Mouse (Mus musculus) MEL (cell line): ENCODE measurements around the gene Plekhg1. TPM values are rescaled to one million over a fixed set of nuclear protein-coding genes. Genes with fewer than 3 reads are reported as not detected.

Experiments
- DNase-seq: peaks from one replicate; pipeline ENCODE4 v3.0.0; 2011; ENCODE audit warnings: low read depth, low spot score
- H3K27ac ChIP-seq: 2 replicates; pipeline ENCODE4 v1.5.1; 2012; ENCODE audit warnings: low read depth, mild to moderate bottlenecking, control low read depth, low read length, moderate library complexity; ENCODE audit not compliant: control insufficient read depth
- H3K27me3 ChIP-seq, 2 experiments: fragments of 150-350 bp in 1 of 2; sonication (generic) in 1 of 2; 2 replicates each; pipeline ENCODE4 v1.6.1; 2012; ENCODE audit warnings: low read length in 2 of 2, mild to moderate bottlenecking in 2 of 2, improper control_type of control experiment in 1 of 2, moderate library complexity in 1 of 2; ENCODE audit not compliant: insufficient read depth in 2 of 2, control insufficient read depth in 1 of 2
- H3K36me3 ChIP-seq, 2 experiments: 2 replicates each; pipeline ENCODE4 v1.6.1; 2012 to 2014; ENCODE audit warnings: low read length in 2 of 2, improper control_type of control experiment in 1 of 2, inconsistent platforms in 1 of 2, mild to moderate bottlenecking in 1 of 2; ENCODE audit not compliant: insufficient read depth in 2 of 2, control insufficient read depth in 1 of 2
- H3K4me1 ChIP-seq, 2 experiments: fragments of 150-350 bp in 1 of 2; sonication (generic) in 1 of 2; 2 replicates each; pipeline ENCODE4 v1.6.1; 2012; ENCODE audit warnings: low read length in 2 of 2, improper control_type of control experiment in 1 of 2, mild to moderate bottlenecking in 1 of 2; ENCODE audit not compliant: insufficient read depth in 2 of 2, control insufficient read depth in 1 of 2
- H3K4me3 ChIP-seq, 2 experiments: fragments of 150-350 bp in 1 of 2; sonication (generic) in 1 of 2; 2 replicates each; pipeline ENCODE4 v1.5.1; 2012; ENCODE audit warnings: low read depth in 2 of 2, low read length in 2 of 2, mild to moderate bottlenecking in 2 of 2, moderate library complexity in 2 of 2, control low read depth in 1 of 2, improper control_type of control experiment in 1 of 2; ENCODE audit not compliant: control insufficient read depth in 1 of 2, insufficient read depth in 1 of 2
- H3K79me2 ChIP-seq: 2 replicates; pipeline ENCODE4 v1.6.1; 2012; ENCODE audit warnings: mild to moderate bottlenecking, low read length, moderate library complexity; ENCODE audit not compliant: control insufficient read depth, poor library complexity, insufficient read depth
- H3K9ac ChIP-seq: 2 replicates; pipeline ENCODE4 v1.6.1; 2012; ENCODE audit warnings: low read depth, mild to moderate bottlenecking, control low read depth, low read length, moderate library complexity; ENCODE audit not compliant: control insufficient read depth, poor library complexity, severe bottlenecking
- H3K9me3 ChIP-seq: fragments of 150-350 bp; sonication (generic); replicated peaks from 2 replicates; pipeline ENCODE4 v1.6.1; 2012; ENCODE audit warnings: mild to moderate bottlenecking, low read length, improper control_type of control experiment, moderate library complexity; ENCODE audit not compliant: insufficient read depth
- CTCF ChIP-seq, 3 experiments: IDR thresholded peaks in 2 of 3; conservative IDR thresholded peaks in 1 of 3; 2 replicates each; pipeline ENCODE4 v1.5.1; 2011 to 2012; ENCODE audit warnings: low read length in 3 of 3, low read depth in 2 of 3, mild to moderate bottlenecking in 2 of 3, improper control_type of control experiment in 1 of 3, inconsistent platforms in 1 of 3, mixed read lengths in 1 of 3, moderate library complexity in 1 of 3; ENCODE audit not compliant: control insufficient read depth in 1 of 3, insufficient read depth in 1 of 3, poor library complexity in 1 of 3, severe bottlenecking in 1 of 3
- E2F4 ChIP-seq: IDR thresholded peaks from 2 replicates; pipeline ENCODE4 v1.6.1; 2011; ENCODE audit warnings: low read depth, low read length, improper control_type of control experiment, borderline replicate concordance
- EP300 ChIP-seq, 2 experiments: IDR thresholded peaks; 2 replicates each; pipeline ENCODE4 v1.6.1; 2011; ENCODE audit warnings: improper control_type of control experiment in 2 of 2, low read length in 2 of 2, low read depth in 1 of 2, mild to moderate bottlenecking in 1 of 2
- GATA1 ChIP-seq: IDR thresholded peaks from 2 replicates; pipeline ENCODE4 v1.6.1; 2011; ENCODE audit warnings: low read depth, low read length, improper control_type of control experiment
- HCFC1 ChIP-seq: IDR thresholded peaks from 2 replicates; pipeline ENCODE4 v1.6.1; 2012; ENCODE audit warnings: low read depth, mild to moderate bottlenecking, inconsistent platforms, low read length, improper control_type of control experiment, moderate library complexity
- JUND ChIP-seq: IDR thresholded peaks from 2 replicates; pipeline ENCODE4 v1.6.1; 2011; ENCODE audit warnings: low read depth, mild to moderate bottlenecking, improper control_type of control experiment, low read length
- KAT2A ChIP-seq: conservative IDR thresholded peaks from 2 replicates; pipeline ENCODE4 v1.6.1; 2012; ENCODE audit warnings: low read depth, low read length, improper control_type of control experiment, inconsistent platforms
- MAX ChIP-seq: IDR thresholded peaks from 2 replicates; pipeline ENCODE4 v1.6.1; 2011; ENCODE audit warnings: low read length, improper control_type of control experiment
- MXI1 ChIP-seq: IDR thresholded peaks from 2 replicates; pipeline ENCODE4 v1.6.1; 2011; ENCODE audit warnings: mild to moderate bottlenecking, low read depth, low read length, improper control_type of control experiment
- MYB ChIP-seq: IDR thresholded peaks from 2 replicates; pipeline ENCODE4 v1.6.1; 2011; ENCODE audit warnings: mild to moderate bottlenecking, low read depth, low read length, improper control_type of control experiment
- MYC ChIP-seq: IDR thresholded peaks from 2 replicates; pipeline ENCODE4 v1.6.1; 2011; ENCODE audit warnings: low read depth, mild to moderate bottlenecking, low read length, improper control_type of control experiment, moderate library complexity
- NELFE ChIP-seq: IDR thresholded peaks from 2 replicates; pipeline ENCODE4 v1.6.1; 2011; ENCODE audit warnings: low read depth, low read length, improper control_type of control experiment
- POLR2A ChIP-seq, 2 experiments: IDR thresholded peaks; 2 replicates each; pipeline ENCODE4 v1.6.1; 2011 to 2012; ENCODE audit warnings: low read length in 2 of 2, mild to moderate bottlenecking in 2 of 2, control low read depth in 1 of 2, improper control_type of control experiment in 1 of 2, low read depth in 1 of 2, moderate library complexity in 1 of 2; ENCODE audit not compliant: control insufficient read depth in 1 of 2, insufficient read depth in 1 of 2, poor library complexity in 1 of 2
- POLR2AphosphoS2 ChIP-seq: IDR thresholded peaks from 2 replicates; pipeline ENCODE4 v1.6.1; 2011; ENCODE audit warnings: low read length, improper control_type of control experiment
- RAD21 ChIP-seq: IDR thresholded peaks from 2 replicates; pipeline ENCODE4 v1.6.1; 2011; ENCODE audit warnings: mild to moderate bottlenecking, low read depth, low read length, improper control_type of control experiment
- TAL1 ChIP-seq: IDR thresholded peaks from 2 replicates; pipeline ENCODE4 v1.6.1; 2012; ENCODE audit warnings: mild to moderate bottlenecking, inconsistent platforms, low read length, moderate library complexity, mixed read lengths
- TBP ChIP-seq: IDR thresholded peaks from 2 replicates; pipeline ENCODE4 v1.8.0; 2011; ENCODE audit warnings: low read depth, low read length, improper control_type of control experiment
- TCF12 ChIP-seq: IDR thresholded peaks from 2 replicates; pipeline ENCODE4 v1.6.1; 2014; ENCODE audit warnings: low read depth, mild to moderate bottlenecking, inconsistent platforms, low read length, improper control_type of control experiment, moderate library complexity
- USF1 ChIP-seq: IDR thresholded peaks from 2 replicates; pipeline ENCODE4 v1.6.1; 2014; ENCODE audit warnings: low read depth, mild to moderate bottlenecking, inconsistent platforms, low read length, improper control_type of control experiment, moderate library complexity
- USF2 ChIP-seq, 2 experiments: IDR thresholded peaks; 2 replicates each; pipeline ENCODE4 v1.6.1; 2011 to 2012; ENCODE audit warnings: improper control_type of control experiment in 2 of 2, low read length in 2 of 2, borderline replicate concordance in 1 of 2, inconsistent platforms in 1 of 2, low read depth in 1 of 2, mild to moderate bottlenecking in 1 of 2; ENCODE audit not compliant: insufficient read depth in 1 of 2
- ZC3H11A ChIP-seq: IDR thresholded peaks from 2 replicates; pipeline ENCODE4 v1.6.1; 2012; ENCODE audit warnings: low read depth, mild to moderate bottlenecking, inconsistent platforms, low read length, improper control_type of control experiment
- ZKSCAN1 ChIP-seq: IDR thresholded peaks from 2 replicates; pipeline ENCODE4 v1.6.1; 2012; ENCODE audit warnings: low read depth, mild to moderate bottlenecking, inconsistent platforms, low read length, improper control_type of control experiment, moderate library complexity
- ZNF384 ChIP-seq: IDR thresholded peaks from 2 replicates; pipeline ENCODE4 v1.6.1; 2012; ENCODE audit warnings: low read depth, mild to moderate bottlenecking, inconsistent platforms, low read length, improper control_type of control experiment
- polyA plus RNA-seq, 2 experiments: library from polyadenylated mRNA; stranded (reverse) in 1 of 2; unstranded in 1 of 2; fragments of >175 nt in 1 of 2; fragments of >200 nt in 1 of 2; gene quantifications; 2 replicates each; pipeline versions ENCODE4 v1.2.1 to v1.2.4; 2012; ENCODE audit warnings: low replicate concordance in 2 of 2, low read depth in 1 of 2; ENCODE audit not compliant: insufficient read length in 2 of 2, insufficient read depth in 1 of 2, missing spikeins in 1 of 2
- total RNA-seq: library from RNA; depleted of rRNA; stranded (reverse); fragments of 300-350 nt; gene quantifications from 2 replicates; pipeline ENCODE4 v1.2.3, GENCODE M21; 2012

Plekhg1 gene
- total and polyA plus RNA-seq, 3 experiments, result 0.01 TPM; not detected in 2

- no peak for DNase-seq
- no peak for TF ChIP-seq ZC3H11A
- no peak for TF ChIP-seq EP300 (IDR thresholded peaks at IDR 0.05; ENCODE audit: low read depth in 1 of 2, low read length in 2 of 2)
- no peak for TF ChIP-seq USF2 (IDR thresholded peaks at IDR 0.05; ENCODE audit: borderline replicate concordance in 1 of 2, insufficient read depth in 1 of 2, low read depth in 1 of 2, low read length in 2 of 2)
- no peak for TF ChIP-seq CTCF (IDR thresholded peaks at IDR 0.05 in 2 of 3, conservative IDR thresholded peaks at IDR 0.05 in 1 of 3; ENCODE audit: control insufficient read depth in 1 of 3, insufficient read depth in 1 of 3, low read depth in 2 of 3, low read length in 3 of 3, poor library complexity in 1 of 3, severe bottlenecking in 1 of 3)
- H3K27me3 ChIP-seq, result no peaks in the 10 kb centered on the region
- no peaks in the 10 kb centered on the region for H3K9me3 ChIP-seq
- no peaks in the 10 kb centered on the region for H3K36me3 ChIP-seq
- no peak overlapping the region for H3K27ac ChIP-seq
- no peaks in the 10 kb centered on the region for H3K4me1 ChIP-seq
- no peak overlapping the region for H3K9ac ChIP-seq
- H3K4me3 ChIP-seq, result no peak overlapping the region
- H3K79me2 ChIP-seq, result no peaks in the 10 kb centered on the region
Observed at GRCm38 (mm10) chr10:3722339-3722738, 17.8 kb upstream of the Plekhg1 start.

DNA sequence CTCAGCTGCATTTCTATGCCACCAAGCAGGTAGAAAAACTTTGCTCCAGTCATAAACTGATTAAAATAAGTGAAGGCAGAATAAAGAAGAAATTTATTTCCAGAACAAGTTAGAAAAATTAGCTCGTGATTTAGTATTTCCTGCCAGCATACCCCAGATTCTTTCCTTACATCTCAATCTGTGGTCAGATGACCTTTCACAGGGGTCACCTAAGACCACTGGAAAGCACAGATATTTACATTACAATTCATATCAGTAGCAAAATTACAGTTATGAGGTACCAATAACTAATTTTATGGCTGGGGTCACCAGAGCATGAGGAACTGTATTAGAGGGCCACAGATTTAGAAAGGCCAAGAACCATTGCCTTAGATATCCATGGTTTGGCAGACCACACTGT is 15.5 kb upstream of the Plekhg1 start:
- no peaks in the 10 kb centered on the region for H3K36me3 ChIP-seq
- H3K9ac ChIP-seq, result no peak overlapping the region
- H3K4me3 ChIP-seq, result no peak overlapping the region
- no peaks in the 10 kb centered on the region for H3K27me3 ChIP-seq
- H3K27ac ChIP-seq, result no peak overlapping the region
- TF ChIP-seq MXI1, result no peak
- no peak for TF ChIP-seq MAX
- no peak for TF ChIP-seq MYC
- no peak for TF ChIP-seq POLR2A (IDR thresholded peaks at IDR 0.05; ENCODE audit: control insufficient read depth in 1 of 2, insufficient read depth in 1 of 2, low read depth in 1 of 2, low read length in 2 of 2, poor library complexity in 1 of 2)
- no peak for TF ChIP-seq E2F4
- TF ChIP-seq ZKSCAN1, result no peak
- no peak for TF ChIP-seq TCF12
- no peak for TF ChIP-seq RAD21
- TF ChIP-seq ZNF384, result no peak
- TF ChIP-seq GATA1, result no peak
- TF ChIP-seq USF2 (IDR thresholded peaks at IDR 0.05; ENCODE audit: borderline replicate concordance in 1 of 2, insufficient read depth in 1 of 2, low read depth in 1 of 2, low read length in 2 of 2), result no peak
- TF ChIP-seq USF1, result no peak
- no peak for TF ChIP-seq JUND
- no peak for TF ChIP-seq TBP
- TF ChIP-seq POLR2AphosphoS2, result no peak
- no peak for TF ChIP-seq HCFC1
- no peak for TF ChIP-seq NELFE
- no peak for TF ChIP-seq KAT2A
- no peak for TF ChIP-seq TAL1
- TF ChIP-seq MYB, result no peak
- no peaks in the 10 kb centered on the region for H3K9me3 ChIP-seq
- H3K79me2 ChIP-seq, result no peaks in the 10 kb centered on the region
- no peak for DNase-seq
- no peaks in the 10 kb centered on the region for H3K4me1 ChIP-seq
